Mouse (Mus musculus) testis, adult 2 months (tissue): ENCODE measurements around the gene Txlng.

ENCODE experiments used
- CTCF ChIP-seq: fragments of 200-500 bp; IDR thresholded peaks from 2 replicates; pipeline ENCODE4 v1.5.1; 2012; ENCODE audit warnings: low read depth, mild to moderate bottlenecking, inconsistent platforms, low read length, moderate library complexity; ENCODE audit not compliant: control insufficient read depth, insufficient read depth, insufficient replicate concordance
- POLR2A ChIP-seq: fragments of 200-500 bp; IDR thresholded peaks from 2 replicates; pipeline ENCODE4 v1.6.1; 2012; ENCODE audit warnings: low read depth, mild to moderate bottlenecking, inconsistent platforms, low read length, moderate library complexity; ENCODE audit not compliant: control insufficient read depth

DNA sequence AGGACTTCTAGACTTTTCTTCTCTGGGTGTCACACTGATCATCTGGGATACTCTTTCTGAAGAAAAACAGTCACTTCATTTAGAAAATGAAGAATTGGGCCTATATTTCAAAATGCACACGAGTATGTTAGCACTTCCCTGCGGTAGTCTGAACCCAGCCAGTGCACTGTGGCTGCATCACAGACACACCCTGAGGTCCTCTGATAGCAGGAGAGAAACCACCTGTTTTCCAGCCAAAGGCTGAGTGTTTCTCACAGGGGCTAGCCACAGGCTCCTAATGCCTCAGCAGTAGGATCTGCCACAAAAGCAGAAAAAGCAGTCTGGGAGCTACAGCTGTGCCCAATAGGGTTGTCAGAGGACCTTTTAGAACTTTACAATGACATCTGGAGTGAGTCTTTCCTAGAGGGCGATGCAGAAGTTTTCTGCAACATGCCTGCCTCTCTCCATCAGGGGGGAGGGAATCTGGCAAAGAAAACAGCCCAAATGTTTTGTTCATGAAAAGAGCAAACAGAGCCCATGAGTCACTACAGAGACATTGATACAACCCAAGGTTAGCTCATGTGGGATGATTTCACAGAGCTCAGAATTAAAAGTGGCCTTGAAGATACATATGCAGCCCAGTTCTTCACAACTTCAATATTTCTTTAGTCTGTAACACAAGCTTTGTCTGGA lies 39.2 kb upstream of the Txlng start:
- no peak for TF ChIP-seq POLR2A
- no peak for TF ChIP-seq CTCF
